ENCODE assay signal across 12 mouse cellular contexts in the genomic region with DNA sequence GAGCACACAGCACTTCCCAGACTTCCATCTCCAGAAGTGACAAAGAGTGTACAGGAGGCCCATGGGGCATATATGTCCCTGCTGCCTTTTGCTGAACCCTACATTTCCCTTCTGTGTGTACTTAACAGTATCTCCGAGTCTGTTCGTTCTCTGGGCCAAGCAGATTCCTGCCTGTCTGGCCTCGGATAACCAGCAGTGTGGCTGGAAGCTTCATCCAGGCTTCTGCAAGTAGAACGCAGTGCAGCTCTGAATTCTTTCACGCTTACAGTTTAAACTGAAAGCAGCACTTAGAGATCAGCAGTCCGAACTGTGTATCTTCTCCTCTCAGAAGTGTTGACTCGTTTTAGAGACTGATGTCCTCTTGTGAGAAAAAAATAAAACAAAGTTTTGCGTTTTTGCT. TPM values are rescaled to one million over a fixed set of nuclear protein-coding genes. Genes with fewer than 3 reads are reported as not detected.
DNase-seq lines count a peak whose midpoint lies in the region; TF ChIP-seq lines count a peak whose summit lies in the region.
"Had no signal": no experiment of that assay in that cellular context is flagged by ENCODE, and none has a peak within 500 bp of the region (broad histone marks: within the 10 kb centered on the region; RNA-seq: fewer than 3 reads in every experiment).

No protein-coding gene starts in this region.

- no peak for TF ChIP-seq POLR2A in testis, adult 2 months (IDR thresholded peaks at IDR 0.05; ENCODE audit: control insufficient read depth, low read depth, low read length)

- H3K36me3 ChIP-seq in testis, adult 2 months (ENCODE audit: control insufficient read depth, insufficient read depth, low read length), result no peaks in the 10 kb centered on the region; the same call in 1 of the 2 replicates
- no peaks in the 10 kb centered on the region for H3K36me3 ChIP-seq in forebrain, embryonic 10.5 days (replicated peaks)
- H3K36me3 ChIP-seq: limb, embryonic 13.5 days had no signal

- peak overlapping the region; percentile 70 for H3K27ac ChIP-seq in testis, adult 2 months (ENCODE audit: control insufficient read depth, insufficient read depth, low read depth, low read length)
- no peak overlapping the region for H3K27ac ChIP-seq in forebrain, embryonic 10.5 days
- H3K27ac ChIP-seq: limb, embryonic 13.5 days had no signal

- DNase-seq in adrenal gland, postnatal 14 days, result peak; percentile 24
- no peak for DNase-seq in adrenal gland, postnatal 25 days
- no peak for DNase-seq in testis, postnatal 14 days (ENCODE audit: low spot score)
- DNase-seq in kidney, postnatal 25 days, result peak; percentile 25 to 38
- DNase-seq in yolk sac, embryonic 10.5 days (ENCODE audit: low spot score), result peak; percentile 52
- DNase-seq in spleen, adult 18-20 months, result no peak
- DNase-seq in forebrain, embryonic 10.5 days (ENCODE audit: extremely low spot score, low spot score), result no peak
- DNase-seq: cerebellum, postnatal 36 days had no signal

- TF ChIP-seq CTCF in testis, adult 2 months (IDR thresholded peaks at IDR 0.05; ENCODE audit: control insufficient read depth, insufficient read depth, insufficient replicate concordance, low read depth, low read length), result no peak

- H3K9me3 ChIP-seq in forebrain, embryonic 10.5 days, result no peaks in the 10 kb centered on the region
- H3K9me3 ChIP-seq: limb, embryonic 13.5 days; megakaryocyte, embryonic 14.5 days had no signal

- no peaks in the 10 kb centered on the region for H3K27me3 ChIP-seq in testis, adult 2 months (ENCODE audit: control insufficient read depth, insufficient read depth, low read length)
- H3K27me3 ChIP-seq in forebrain, embryonic 10.5 days (ENCODE audit: poor library complexity, severe bottlenecking), result 0 out of 2 replicates have a peak, but pooled peaks cover 4% of the 10 kb centered on the region
- H3K27me3 ChIP-seq: megakaryocyte, embryonic 14.5 days had no signal

- H3K4me1 ChIP-seq in testis, adult 2 months (ENCODE audit: control insufficient read depth, insufficient read depth, low read length), result no peaks in the 10 kb centered on the region; the same call in 1 of the 2 replicates
- peaks cover 15% of the 10 kb centered on the region for H3K4me1 ChIP-seq in forebrain, embryonic 10.5 days

- H3K4me3 ChIP-seq in testis, adult 2 months (ENCODE audit: control insufficient read depth, low read depth, low read length), result no peak overlapping the region
- H3K4me3 ChIP-seq in forebrain, embryonic 10.5 days, result no peak overlapping the region
- H3K4me3 ChIP-seq: erythroblast, embryonic 14.5 days; limb, embryonic 13.5 days; megakaryocyte, embryonic 14.5 days had no signal

- WGBS in forebrain, embryonic 10.5 days, result 73% methylated on average over 8 of the region's 8 CpGs

RNA-seq across cellular contexts. Expression of a gene that starts 7.7 kb away (rescaled TPM):
- total RNA-seq in adrenal gland, postnatal 14 days (2021), result 3.7 and 4.3 TPM in 2 replicates
- total RNA-seq in adrenal gland, postnatal 25 days (2021), result 2.2 and 5.2 TPM in 2 replicates
- polyA plus RNA-seq in testis, adult 2 months (2012; rRNA removed), result 8.0 and 8.9 TPM in 2 replicates
- 4.4 and 4.6 TPM in 2 replicates for polyA plus RNA-seq in forebrain, embryonic 10.5 days (2016; fragmentation: Nextera tagmentation; extraction: Ambion mirVana)
- polyA plus RNA-seq: erythroblast, embryonic 14.5 days had no signal

Comparison
In these comparisons a context has a peak if more than half of its experiments do, and no peak if none do; other contexts are left out.
1. DNase-seq: peak in adrenal gland, postnatal 14 days (single experiment), kidney, postnatal 25 days (2 of 2) and yolk sac, embryonic 10.5 days (single experiment); none in adrenal gland, postnatal 25 days (single experiment), testis, postnatal 14 days (single experiment), spleen, adult 18-20 months (0 of 2) and forebrain, embryonic 10.5 days (single experiment).